Mouse (Mus musculus) kidney, embryonic 14.5 days (tissue): ENCODE data around the gene Capzb. TPM values are rescaled to one million over a fixed set of nuclear protein-coding genes. Genes with fewer than 3 reads are reported as not detected.

ENCODE experiments used
- ATAC-seq: fragments of 200-750 bp; cut with Nextera tagmentation; 2 replicates; pipeline ENCODE4 v1.8.0; 2017; ENCODE audit warnings: moderate number of reproducible peaks, mild to moderate bottlenecking, moderate TSS enrichment, moderate library complexity; ENCODE audit not compliant: low FRiP score, low TSS enrichment
- H3K27ac ChIP-seq: fragments of 300-500 bp; sonication (generic); 2 replicates; pipeline ENCODE4 v1.5.1; 2014; ENCODE audit warnings: low read depth, mild to moderate bottlenecking, low read length, moderate library complexity, mixed read lengths
- H3K27me3 ChIP-seq: fragments of 300-500 bp; sonication (generic); 2 replicates; pipeline ENCODE4 v1.6.1; 2014; ENCODE audit warnings: mild to moderate bottlenecking, low read length; ENCODE audit not compliant: control insufficient read depth, insufficient read depth
- H3K36me3 ChIP-seq: fragments of 300-500 bp; sonication (generic); 2 replicates; pipeline ENCODE4 v1.6.1; 2014; ENCODE audit warnings: low read length, mixed read lengths; ENCODE audit not compliant: control insufficient read depth, insufficient read depth
- H3K4me1 ChIP-seq: fragments of 300-500 bp; sonication (generic); 2 replicates; pipeline ENCODE4 v1.6.1; 2014; ENCODE audit warnings: low read length, mixed read lengths; ENCODE audit not compliant: control insufficient read depth, insufficient read depth
- H3K4me2 ChIP-seq: fragments of 300-500 bp; sonication (generic); replicated peaks from 2 replicates; pipeline ENCODE4 v1.6.1; 2014; ENCODE audit warnings: low read depth, mild to moderate bottlenecking, low read length
- H3K4me3 ChIP-seq: fragments of 300-500 bp; sonication (generic); 2 replicates; pipeline ENCODE4 v1.5.1; 2014; ENCODE audit warnings: mild to moderate bottlenecking, low read length
- H3K9ac ChIP-seq: fragments of 300-500 bp; sonication (generic); 2 replicates; pipeline ENCODE4 v1.6.1; 2014; ENCODE audit warnings: low read depth, mild to moderate bottlenecking, low read length, moderate library complexity
- H3K9me3 ChIP-seq: fragments of 300-500 bp; sonication (generic); 2 replicates; pipeline ENCODE4 v1.6.1; 2016; ENCODE audit warnings: low read length; ENCODE audit not compliant: control insufficient read depth
- WGBS: fragments of 180-500 bp; shearing (Covaris S2); extraction: QIAGEN DNeasy Blood & Tissue Kit; methylation state at CpG from one replicate; pipeline ENCODE4 v1.1.7; 2014; 5-methylcytosine and 5-hydroxymethylcytosine counted together
- polyA plus RNA-seq: library from polyadenylated mRNA; unstranded; fragments of >200 nt; fragmentation: Nextera tagmentation; extraction: Ambion mirVana; gene quantifications from 2 replicates; pipeline ENCODE4 v1.2.1, GENCODE M21; 2014

Gene Capzb
- polyA plus RNA-seq, 1 experiment from 2014 or later: 256 TPM

- no peak overlapping the region for H3K9ac ChIP-seq
- 83% methylated on average over 3 of the region's 3 CpGs for WGBS
- H3K27me3 ChIP-seq: no peaks in the 10 kb centered on the region
- no peak overlapping the region for H3K27ac ChIP-seq
- ATAC-seq: no peak
- H3K4me2 ChIP-seq: no peak overlapping the region
- H3K4me3 ChIP-seq: no peak overlapping the region
- peaks cover 14% of the 10 kb centered on the region; the same call in 1 of the 2 replicates for H3K36me3 ChIP-seq
- H3K9me3 ChIP-seq: no peaks in the 10 kb centered on the region
- H3K4me1 ChIP-seq: peaks cover 5% of the 10 kb centered on the region; the same call in 1 of the 2 replicates
These were observed 112.8 kb downstream of the Capzb start for GRCm38 (mm10) chr4:139305521-139305920.

- Histone ChIP-seq H3K4me1 (peaks cover 13% of the 10 kb centered on the region), H3K27me3 (no peaks in the 10 kb centered on the region), H3K4me2 (no peak overlapping the region), H3K4me3 (no peak overlapping the region), H3K36me3 (no peaks in the 10 kb centered on the region; the same call in 1 of the 2 replicates), H3K9me3 (no peaks in the 10 kb centered on the region), H3K27ac (no peak overlapping the region), H3K9ac (no peak overlapping the region)
- ATAC-seq: no peak
- 90% methylated on average over 5 of the region's 5 CpGs for whole genome bisulfite sequencing
These were observed 115.2 kb downstream of the Capzb start for GRCm38 (mm10) chr4:139307916-139308315.

GRCm38 (mm10) chr4:139309651-139310050, 117.0 kb downstream of the Capzb start:
- no peak for ATAC-seq
- 16% methylated on average over 6 of the region's 6 CpGs for WGBS
- H3K27ac ChIP-seq: no peak overlapping the region

GRCm38 (mm10) chr4:139310171-139310898, 117.6 kb downstream of the Capzb start, which contains the start of the genes Pqlc2 and Akr7a5:
Gene Pqlc2, minus strand, starts transcription at chr4:139310708.
Gene Akr7a5, plus strand, starts transcription at chr4:139310744.
- Histone ChIP-seq H3K4me2 (peak within 1 kb of the TSS; percentile 95), H3K9me3 (no peaks in the 10 kb centered on the region), H3K27ac (peak within 1 kb of the TSS; percentile 76), H3K27me3 (no peaks in the 10 kb centered on the region), H3K4me3 (peak within 1 kb of the TSS; percentile 83), H3K36me3 (peaks cover 16% of the 10 kb centered on the region), H3K4me1 (peaks cover 13% of the 10 kb centered on the region), H3K9ac (peak within 1 kb of the TSS; percentile 81)
- peak; percentile 88 for ATAC-seq
- WGBS: under 1% methylated on average over 62 of the region's 63 CpGs

More at GRCm38 (mm10) chr4:139309651-139310050, 117.0 kb downstream of the Capzb start:
- peak overlapping the region; percentile 95 for H3K4me2 ChIP-seq
- peaks cover 9% of the 10 kb centered on the region for H3K36me3 ChIP-seq
- H3K9ac ChIP-seq: peak overlapping the region; percentile 81; the same call in 1 of the 2 replicates
- no peaks in the 10 kb centered on the region for H3K9me3 ChIP-seq
- peak overlapping the region; percentile 83 for H3K4me3 ChIP-seq
- H3K4me1 ChIP-seq: peaks cover 13% of the 10 kb centered on the region
- H3K27me3 ChIP-seq: no peaks in the 10 kb centered on the region

- H3K4me3 ChIP-seq: peak overlapping the region; percentile 83
- peak overlapping the region; percentile 95 for H3K4me2 ChIP-seq
- ATAC-seq: peak; percentile 71
- WGBS: under 1% methylated on average over 53 of the region's 53 CpGs
- H3K9me3 ChIP-seq: no peaks in the 10 kb centered on the region
- peaks cover 21% of the 10 kb centered on the region for H3K36me3 ChIP-seq
- H3K27ac ChIP-seq: peak overlapping the region; percentile 76
- peak overlapping the region; percentile 81 for H3K9ac ChIP-seq
- no peaks in the 10 kb centered on the region for H3K27me3 ChIP-seq
- peaks cover 13% of the 10 kb centered on the region for H3K4me1 ChIP-seq
These were observed 118.4 kb downstream of the Capzb start for GRCm38 (mm10) chr4:139310899-139311701.

- Histone ChIP-seq H3K9ac (peak overlapping the region; percentile 81), H3K36me3 (peaks cover 25% of the 10 kb centered on the region), H3K27me3 (no peaks in the 10 kb centered on the region), H3K4me2 (peak overlapping the region; percentile 95), H3K4me3 (peak overlapping the region; percentile 83), H3K4me1 (peaks cover 13% of the 10 kb centered on the region), H3K27ac (no peak overlapping the region; the same call in 1 of the 2 replicates), H3K9me3 (no peaks in the 10 kb centered on the region)
- WGBS: 14% methylated on average over 14 of the region's 14 CpGs
- no peak for ATAC-seq
These were observed 119.0 kb downstream of the Capzb start for GRCm38 (mm10) chr4:139311707-139312106.

- ATAC-seq: no peak
- Histone ChIP-seq H3K27ac (no peak overlapping the region), H3K36me3 (peaks cover 33% of the 10 kb centered on the region), H3K27me3 (no peaks in the 10 kb centered on the region), H3K9me3 (no peaks in the 10 kb centered on the region), H3K4me2 (no peak overlapping the region; the same call in 1 of the 2 replicates), H3K9ac (no peak overlapping the region), H3K4me1 (peaks cover 13% of the 10 kb centered on the region), H3K4me3 (no peak overlapping the region)
- 69% methylated on average over 4 of the region's 4 CpGs for WGBS
These were observed 119.9 kb downstream of the Capzb start for GRCm38 (mm10) chr4:139312632-139313031.

GRCm38 (mm10) chr4:139318449-139318848, 125.8 kb downstream of the Capzb start:
- Histone ChIP-seq H3K9ac (no peak overlapping the region), H3K4me3 (no peak overlapping the region), H3K36me3 (peaks cover 50% of the 10 kb centered on the region), H3K4me1 (no peaks in the 10 kb centered on the region), H3K4me2 (no peak overlapping the region), H3K27me3 (no peaks in the 10 kb centered on the region), H3K9me3 (no peaks in the 10 kb centered on the region), H3K27ac (no peak overlapping the region)
- 92% methylated on average over 11 of the region's 11 CpGs for WGBS
- ATAC-seq: no peak
